Mouse (Mus musculus) heart, postnatal 10 days (tissue): Measurements from ENCODE around the gene P2ry2. TPM values are rescaled to one million over a fixed set of nuclear protein-coding genes. Genes with fewer than 3 reads are reported as not detected.

Source experiments
- DNase-seq, 2 experiments: peaks; one replicate each; pipeline ENCODE4 v3.0.0; 2021
- intact Hi-C: fragments of 180-260 bp; cut with DNase I; formaldehyde crosslinking; loops from one replicate; pipeline ENCODE4 v1.15.1; 2025
- total RNA-seq, 2 experiments: library from RNA; stranded (reverse); gene quantifications; 2 replicates each; pipeline ENCODE4 v1.2.3; 2021

Gene P2ry2
- total RNA-seq, 2 experiments from 2014 or later, result 13.5 to 15.8 TPM

- intact Hi-C loops, result no loop called here
- DNase-seq, result peak; percentile 41 to 50
Measured at GRCm38 (mm10) chr7:101027623-101028443, 15.2 kb upstream of the P2ry2 start.

GRCm38 (mm10) chr7:101026836-101027235 lies 14.2 kb upstream of the P2ry2 start:
- DNase-seq, result no peak
- intact Hi-C loops, result no loop called here

GRCm38 (mm10) chr7:101017492-101017891 lies 4.8 kb upstream of the P2ry2 start:
- intact Hi-C loops, result no loop called here
- DNase-seq, result no peak

GRCm38 (mm10) chr7:101017021-101017461 lies 4.4 kb upstream of the P2ry2 start:
- intact Hi-C loops, result no loop called here
- peak in 1 of 2 experiments; percentile 47 for DNase-seq

- intact Hi-C loops, result no loop called here
Measured at GRCm38 (mm10) chr7:101014985-101015384, 2.3 kb upstream of the P2ry2 start.

GRCm38 (mm10) chr7:101014041-101014440 lies 1.4 kb upstream of the P2ry2 start:
- peak in 1 of 2 experiments; percentile 22 for DNase-seq
- intact Hi-C loops, result no loop called here

More at GRCm38 (mm10) chr7:101014985-101015384, 2.3 kb upstream of the P2ry2 start:
- DNase-seq, result no peak

- DNase-seq, result peak; percentile 86 to 89
- intact Hi-C loops, result loop anchor here (2.0 kb wide), 2 partner anchors 19 to 39 kb away; no protein-coding TSS in a partner anchor
Measured at GRCm38 (mm10) chr7:101011681-101012367, 842 bp downstream of the P2ry2 start.

- no peak for DNase-seq
- intact Hi-C loops, result loop anchor here (2.0 kb wide), 1 partner anchor 18 kb away; no protein-coding TSS in a partner anchor
Measured at GRCm38 (mm10) chr7:101010741-101011140, 1.9 kb downstream of the P2ry2 start.

GRCm38 (mm10) chr7:101006201-101006600 lies 6.5 kb downstream of the P2ry2 start:
- no peak for DNase-seq
- intact Hi-C loops, result no loop called here

GRCm38 (mm10) chr7:101005119-101005518 lies 7.5 kb downstream of the P2ry2 start:
- no peak for DNase-seq
- intact Hi-C loops, result no loop called here

- DNase-seq, result peak in 1 of 2 experiments; percentile 38
- intact Hi-C loops, result no loop called here
Measured at GRCm38 (mm10) chr7:101003442-101004326, 9.0 kb downstream of the P2ry2 start.

GRCm38 (mm10) chr7:101002274-101002673 lies 10.4 kb downstream of the P2ry2 start:
- intact Hi-C loops, result no loop called here
- DNase-seq, result peak; percentile 67 to 69

GRCm38 (mm10) chr7:100999623-101000022 lies 13.0 kb downstream of the P2ry2 start:
- intact Hi-C loops, result no loop called here
- DNase-seq, result peak in 1 of 2 experiments; percentile 21

- intact Hi-C loops, result no loop called here
- no peak for DNase-seq
Measured at GRCm38 (mm10) chr7:100998578-100998960, 14.1 kb downstream of the P2ry2 start.

- no peak for DNase-seq
- intact Hi-C loops, result no loop called here
Measured at GRCm38 (mm10) chr7:100997951-100998577, 14.6 kb downstream of the P2ry2 start.

- intact Hi-C loops, result no loop called here
- no peak for DNase-seq
Measured at GRCm38 (mm10) chr7:100997215-100997614, 15.5 kb downstream of the P2ry2 start.

- intact Hi-C loops, result no loop called here
- no peak for DNase-seq
Measured at GRCm38 (mm10) chr7:100995951-100996350, 16.7 kb downstream of the P2ry2 start.

GRCm38 (mm10) chr7:100995260-100995864 lies 17.3 kb downstream of the P2ry2 start:
- peak in 1 of 2 experiments; percentile 22 for DNase-seq
- intact Hi-C loops, result no loop called here

- intact Hi-C loops, result loop anchor here (2.0 kb wide), 1 partner anchor 18 kb away; no protein-coding TSS in a partner anchor
- peak; percentile 89 to 90 for DNase-seq
Measured at GRCm38 (mm10) chr7:100993166-100993565, 19.5 kb downstream of the P2ry2 start.

GRCm38 (mm10) chr7:100991972-100992371 lies 20.7 kb downstream of the P2ry2 start:
- DNase-seq, result no peak
- intact Hi-C loops, result loop anchor here (2.0 kb wide), 1 partner anchor 19 kb away; no protein-coding TSS in a partner anchor
